Mouse (Mus musculus) G1E (cell line): Measurements from ENCODE around the gene Sulf2.

Source experiments
- CTCF ChIP-seq: IDR thresholded peaks from 2 replicates; pipeline ENCODE4 v1.5.1; 2012; ENCODE audit warnings: low read depth, low read length, inconsistent platforms, mixed read lengths
- GATA1 ChIP-seq: IDR thresholded peaks from 2 replicates; pipeline ENCODE4 v1.6.1; 2012; ENCODE audit warnings: borderline replicate concordance, low read length, inconsistent platforms, mixed read lengths
- TAL1 ChIP-seq: conservative IDR thresholded peaks from 2 replicates; pipeline ENCODE4 v1.6.1; 2012; ENCODE audit warnings: low read depth, low read length, inconsistent platforms, mixed read lengths

GRCm38 (mm10) chr2:166154749-166155453 is 562 bp downstream of the Sulf2 start:
- no peak for TF ChIP-seq CTCF
- TF ChIP-seq GATA1: no peak
- no peak for TF ChIP-seq TAL1
